Mouse (Mus musculus): ENCODE results near the gene Serpinb9b. TPM values are rescaled to one million over a fixed set of nuclear protein-coding genes. Genes with fewer than 3 reads are reported as not detected.

The Serpinb9b gene
- polyA plus RNA-seq, 2 experiments, result 0.02 TPM; not detected in 1

GRCm38 (mm10) chr13:32995051-32995450 lies 32.2 kb upstream of the Serpinb9b start:
- Histone ChIP-seq H3K27ac (no peak overlapping the region), H3K4me1 (replicated peaks; ENCODE audit: control insufficient read depth in 2 of 2, insufficient read depth in 2 of 2, low read length in 1 of 2) (peaks cover 25% of the 10 kb centered on the region in 2 experiments), H3K9ac (replicated peaks) (no peak overlapping the region), H3K36me3 (replicated peaks; ENCODE audit: control insufficient read depth, insufficient read depth, low read depth) (no peaks in the 10 kb centered on the region), H3K27me3 (ENCODE audit: control insufficient read depth, insufficient read depth, low read length) (no peaks in the 10 kb centered on the region), H3K9me3 (ENCODE audit: control insufficient read depth, low read length) (no peaks in the 10 kb centered on the region), H3K4me3 (ENCODE audit: insufficient read depth in 1 of 2, low read depth in 2 of 2, low read length in 2 of 2) (no peak overlapping the region), H3K4me2 (ENCODE audit: low read depth) (no peak overlapping the region)
- WGBS (ENCODE audit: insufficient replicate concordance), result 80% methylated on average over 4 of the region's 4 CpGs
- TF ChIP-seq EP300 (IDR thresholded peaks at IDR 0.05; ENCODE audit: low read depth) (no peak), CTCF (IDR thresholded peaks at IDR 0.05; ENCODE audit: low read depth) (no peak)
- ATAC-seq (ENCODE audit: insufficient read depth) (no peak), DNase-seq (ENCODE audit: low read depth in 3 of 3, low spot score in 3 of 3) (no peak)

DNA sequence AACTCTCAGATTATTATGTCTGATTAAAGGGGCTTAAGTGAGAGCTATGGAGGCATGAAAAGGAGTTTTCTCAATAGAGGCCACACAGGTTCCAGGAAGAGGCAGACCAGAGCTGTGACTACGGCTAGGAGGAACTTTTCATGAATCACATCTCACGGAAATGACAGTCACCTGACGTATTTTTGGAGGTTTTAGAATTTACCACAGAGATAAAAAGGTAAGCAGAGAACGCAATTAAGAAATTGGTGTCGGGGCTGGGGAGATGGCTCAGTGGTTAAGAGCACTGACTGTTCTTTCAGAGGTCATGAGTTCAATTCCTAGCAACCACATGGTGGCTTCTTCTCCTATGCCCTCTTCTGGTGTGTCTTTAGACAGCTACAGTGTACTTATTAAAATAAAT lies 25.9 kb upstream of the Serpinb9b start:
- WGBS (ENCODE audit: insufficient replicate concordance), result 72% methylated on average over 5 of the region's 5 CpGs
- Histone ChIP-seq H3K27me3 (ENCODE audit: control insufficient read depth, insufficient read depth, low read length) (no peaks in the 10 kb centered on the region), H3K36me3 (replicated peaks; ENCODE audit: control insufficient read depth, insufficient read depth, low read depth) (no peaks in the 10 kb centered on the region), H3K9me3 (ENCODE audit: control insufficient read depth, low read length) (no peaks in the 10 kb centered on the region), H3K4me3 (ENCODE audit: insufficient read depth in 1 of 2, low read depth in 2 of 2, low read length in 2 of 2) (no peak overlapping the region), H3K4me1 (replicated peaks; ENCODE audit: control insufficient read depth in 2 of 2, insufficient read depth in 2 of 2, low read length in 1 of 2) (peaks cover 17 to 24% of the 10 kb centered on the region in 2 experiments), H3K9ac (replicated peaks) (no peak overlapping the region), H3K27ac (no peak overlapping the region), H3K4me2 (ENCODE audit: low read depth) (no peak overlapping the region)
- DNase-seq (ENCODE audit: low read depth in 3 of 3, low spot score in 3 of 3) (no peak), ATAC-seq (ENCODE audit: insufficient read depth) (no peak)
- TF ChIP-seq EP300 (IDR thresholded peaks at IDR 0.05; ENCODE audit: low read depth), result no peak
- no peak for TF ChIP-seq CTCF (IDR thresholded peaks at IDR 0.05; ENCODE audit: low read depth)

DNA sequence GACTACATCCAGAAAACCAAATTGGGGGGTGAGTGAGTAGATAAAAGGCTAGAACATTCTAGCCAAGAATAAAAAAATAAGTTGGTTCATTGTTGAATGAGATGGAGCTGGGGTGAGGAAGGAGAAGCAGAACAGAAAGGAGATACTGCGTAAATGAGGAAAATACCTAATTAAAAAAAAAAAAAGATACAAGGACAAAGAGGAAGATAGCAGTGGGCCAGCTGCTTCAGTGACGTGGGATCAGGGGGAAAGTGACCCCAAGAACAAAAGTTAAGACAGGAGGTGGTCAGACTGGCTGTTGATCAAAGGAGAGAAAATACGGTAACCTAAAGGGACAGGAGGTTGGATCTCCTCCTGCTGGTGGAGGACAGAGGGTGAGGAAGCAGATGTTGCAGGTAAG lies 24.3 kb upstream of the Serpinb9b start, which contains the start of gene Serpinb9:
Gene Serpinb9 (plus strand): TSS at position 301 of the 400 bp plus-strand sequence.
- Histone ChIP-seq H3K36me3 (replicated peaks; ENCODE audit: control insufficient read depth, insufficient read depth, low read depth) (no peaks in the 10 kb centered on the region), H3K4me1 (replicated peaks; ENCODE audit: control insufficient read depth in 2 of 2, insufficient read depth in 2 of 2, low read length in 1 of 2) (peaks cover 17 to 24% of the 10 kb centered on the region in 2 experiments), H3K4me2 (ENCODE audit: low read depth) (peak within 1 kb of the TSS; percentile 87), H3K4me3 (ENCODE audit: insufficient read depth in 1 of 2, low read depth in 2 of 2, low read length in 2 of 2) (peak within 1 kb of the TSS; percentile 50 to 56), H3K27me3 (ENCODE audit: control insufficient read depth, insufficient read depth, low read length) (no peaks in the 10 kb centered on the region), H3K27ac (peak within 1 kb of the TSS; percentile 85), H3K9me3 (ENCODE audit: control insufficient read depth, low read length) (no peaks in the 10 kb centered on the region), H3K9ac (replicated peaks) (peak within 1 kb of the TSS; percentile 68)
- TF ChIP-seq CTCF (IDR thresholded peaks at IDR 0.05; ENCODE audit: low read depth) (peak; percentile 35), EP300 (IDR thresholded peaks at IDR 0.05; ENCODE audit: low read depth) (no peak)
- no peak for ATAC-seq (ENCODE audit: insufficient read depth)
- no peak for DNase-seq (ENCODE audit: low read depth in 3 of 3, low spot score in 3 of 3)
- WGBS (ENCODE audit: insufficient replicate concordance), result 91% methylated on average over 3 of the region's 3 CpGs

DNA sequence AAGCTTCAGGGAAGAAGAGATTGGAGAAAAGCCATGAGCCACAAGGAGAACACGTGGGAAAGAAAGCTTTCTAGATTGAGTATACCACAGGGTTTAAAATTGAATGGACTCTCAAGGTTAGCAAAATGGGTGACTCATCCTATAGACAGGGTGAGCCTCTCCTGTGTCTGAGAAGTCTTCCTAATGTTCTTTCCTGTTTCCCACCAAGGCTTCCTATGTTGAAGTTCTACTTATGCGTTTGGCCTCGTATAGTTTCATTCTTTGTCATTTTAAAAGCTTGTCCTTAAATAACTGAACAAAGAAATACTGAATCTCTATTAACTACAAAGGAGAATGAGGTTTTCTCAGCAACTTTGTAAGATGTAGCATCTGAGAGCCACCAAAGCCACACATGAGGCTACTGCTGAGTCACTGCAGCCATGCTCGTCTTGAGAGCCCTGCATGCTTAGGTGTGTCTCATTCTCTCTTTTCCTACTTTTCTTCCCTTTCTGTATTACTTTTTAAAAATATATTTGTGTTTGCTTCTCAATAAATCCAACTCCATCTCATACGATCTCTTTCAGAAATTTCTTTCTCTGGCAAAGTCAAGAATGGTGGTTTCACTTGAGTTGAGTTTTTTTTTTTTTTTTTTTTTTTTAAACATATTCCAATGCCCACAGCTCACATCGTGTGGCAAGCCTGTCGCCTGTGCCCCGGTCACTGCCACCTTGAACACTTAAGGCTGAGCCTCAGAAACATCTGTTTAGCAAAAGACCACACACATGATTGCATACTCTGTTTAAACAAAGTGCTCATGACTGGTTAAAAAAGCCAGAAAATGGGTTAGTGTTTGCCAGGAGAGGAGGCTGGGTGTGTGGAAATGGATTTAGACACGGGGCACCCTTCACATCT lies 23.4 kb upstream of the Serpinb9b start:
- Histone ChIP-seq H3K4me3 (ENCODE audit: insufficient read depth in 1 of 2, low read depth in 2 of 2, low read length in 2 of 2) (peak overlapping the region; percentile 50 to 56), H3K4me1 (replicated peaks; ENCODE audit: control insufficient read depth in 2 of 2, insufficient read depth in 2 of 2, low read length in 1 of 2) (peaks cover 17 to 24% of the 10 kb centered on the region in 2 experiments), H3K27me3 (ENCODE audit: control insufficient read depth, insufficient read depth, low read length) (no peaks in the 10 kb centered on the region), H3K36me3 (replicated peaks; ENCODE audit: control insufficient read depth, insufficient read depth, low read depth) (no peaks in the 10 kb centered on the region), H3K9ac (replicated peaks) (peak overlapping the region; percentile 68), H3K4me2 (ENCODE audit: low read depth) (peak overlapping the region; percentile 87), H3K27ac (peak overlapping the region; percentile 85), H3K9me3 (ENCODE audit: control insufficient read depth, low read length) (no peaks in the 10 kb centered on the region)
- peak; percentile 59 to 68 (median 61) for DNase-seq (ENCODE audit: low read depth in 3 of 3, low spot score in 3 of 3)
- ATAC-seq (ENCODE audit: insufficient read depth), result peak; percentile 68
- TF ChIP-seq EP300 (IDR thresholded peaks at IDR 0.05; ENCODE audit: low read depth) (no peak), CTCF (IDR thresholded peaks at IDR 0.05; ENCODE audit: low read depth) (no peak)
- WGBS (ENCODE audit: insufficient replicate concordance), result 32% methylated on average over 9 of the region's 9 CpGs

- Histone ChIP-seq H3K4me1 (replicated peaks; ENCODE audit: control insufficient read depth in 2 of 2, insufficient read depth in 2 of 2, low read length in 1 of 2) (peaks cover 17 to 24% of the 10 kb centered on the region in 2 experiments), H3K27ac (peak overlapping the region; percentile 85), H3K4me2 (ENCODE audit: low read depth) (peak overlapping the region; percentile 87), H3K27me3 (ENCODE audit: control insufficient read depth, insufficient read depth, low read length) (no peaks in the 10 kb centered on the region), H3K9ac (replicated peaks) (peak overlapping the region; percentile 68), H3K4me3 (ENCODE audit: insufficient read depth in 1 of 2, low read depth in 2 of 2, low read length in 2 of 2) (peak overlapping the region; percentile 50 to 56), H3K36me3 (replicated peaks; ENCODE audit: control insufficient read depth, insufficient read depth, low read depth) (no peaks in the 10 kb centered on the region), H3K9me3 (ENCODE audit: control insufficient read depth, low read length) (no peaks in the 10 kb centered on the region)
- 12% methylated on average over 12 of the region's 12 CpGs for WGBS (ENCODE audit: insufficient replicate concordance)
- TF ChIP-seq CTCF (IDR thresholded peaks at IDR 0.05; ENCODE audit: low read depth) (peak; percentile 97), EP300 (IDR thresholded peaks at IDR 0.05; ENCODE audit: low read depth) (peak; percentile 7; the same call in 1 of the 2 replicates)
- DNase-seq (ENCODE audit: low read depth in 3 of 3, low spot score in 3 of 3) (peak; percentile 73 to 83 (median 75)), ATAC-seq (ENCODE audit: insufficient read depth) (peak; percentile 92)
Observed at GRCm38 (mm10) chr13:33004414-33005105, 22.7 kb upstream of the Serpinb9b start.
